Mouse (Mus musculus) MEL (cell line): ENCODE results near the gene Hes3. TPM values are rescaled to one million over a fixed set of nuclear protein-coding genes. Genes with fewer than 3 reads are reported as not detected.
A peak's percentile ranks its signal among the peaks of the same experiment; 100 is the strongest.

Experiments used
- DNase-seq: peaks from one replicate; pipeline ENCODE4 v3.0.0; 2011; ENCODE audit warnings: low read depth, low spot score
- H3K27ac ChIP-seq: 2 replicates; pipeline ENCODE4 v1.5.1; 2012; ENCODE audit warnings: low read depth, mild to moderate bottlenecking, control low read depth, low read length, moderate library complexity; ENCODE audit not compliant: control insufficient read depth
- H3K27me3 ChIP-seq, 2 experiments: fragments of 150-350 bp in 1 of 2; sonication (generic) in 1 of 2; 2 replicates each; pipeline ENCODE4 v1.6.1; 2012; ENCODE audit warnings: low read length in 2 of 2, mild to moderate bottlenecking in 2 of 2, improper control_type of control experiment in 1 of 2, moderate library complexity in 1 of 2; ENCODE audit not compliant: insufficient read depth in 2 of 2, control insufficient read depth in 1 of 2
- H3K36me3 ChIP-seq, 2 experiments: 2 replicates each; pipeline ENCODE4 v1.6.1; 2012 to 2014; ENCODE audit warnings: low read length in 2 of 2, improper control_type of control experiment in 1 of 2, inconsistent platforms in 1 of 2, mild to moderate bottlenecking in 1 of 2; ENCODE audit not compliant: insufficient read depth in 2 of 2, control insufficient read depth in 1 of 2
- H3K4me1 ChIP-seq, 2 experiments: fragments of 150-350 bp in 1 of 2; sonication (generic) in 1 of 2; 2 replicates each; pipeline ENCODE4 v1.6.1; 2012; ENCODE audit warnings: low read length in 2 of 2, improper control_type of control experiment in 1 of 2, mild to moderate bottlenecking in 1 of 2; ENCODE audit not compliant: insufficient read depth in 2 of 2, control insufficient read depth in 1 of 2
- H3K4me3 ChIP-seq, 2 experiments: fragments of 150-350 bp in 1 of 2; sonication (generic) in 1 of 2; 2 replicates each; pipeline ENCODE4 v1.5.1; 2012; ENCODE audit warnings: low read depth in 2 of 2, low read length in 2 of 2, mild to moderate bottlenecking in 2 of 2, moderate library complexity in 2 of 2, control low read depth in 1 of 2, improper control_type of control experiment in 1 of 2; ENCODE audit not compliant: control insufficient read depth in 1 of 2, insufficient read depth in 1 of 2
- H3K79me2 ChIP-seq: 2 replicates; pipeline ENCODE4 v1.6.1; 2012; ENCODE audit warnings: mild to moderate bottlenecking, low read length, moderate library complexity; ENCODE audit not compliant: control insufficient read depth, poor library complexity, insufficient read depth
- H3K9ac ChIP-seq: 2 replicates; pipeline ENCODE4 v1.6.1; 2012; ENCODE audit warnings: low read depth, mild to moderate bottlenecking, control low read depth, low read length, moderate library complexity; ENCODE audit not compliant: control insufficient read depth, poor library complexity, severe bottlenecking
- H3K9me3 ChIP-seq: fragments of 150-350 bp; sonication (generic); replicated peaks from 2 replicates; pipeline ENCODE4 v1.6.1; 2012; ENCODE audit warnings: mild to moderate bottlenecking, low read length, improper control_type of control experiment, moderate library complexity; ENCODE audit not compliant: insufficient read depth
- CTCF ChIP-seq, 3 experiments: IDR thresholded peaks in 2 of 3; conservative IDR thresholded peaks in 1 of 3; 2 replicates each; pipeline ENCODE4 v1.5.1; 2011 to 2012; ENCODE audit warnings: low read length in 3 of 3, low read depth in 2 of 3, mild to moderate bottlenecking in 2 of 3, improper control_type of control experiment in 1 of 3, inconsistent platforms in 1 of 3, mixed read lengths in 1 of 3, moderate library complexity in 1 of 3; ENCODE audit not compliant: control insufficient read depth in 1 of 3, insufficient read depth in 1 of 3, poor library complexity in 1 of 3, severe bottlenecking in 1 of 3
- JUND ChIP-seq: IDR thresholded peaks from 2 replicates; pipeline ENCODE4 v1.6.1; 2011; ENCODE audit warnings: low read depth, mild to moderate bottlenecking, improper control_type of control experiment, low read length
- MAFK ChIP-seq: IDR thresholded peaks from 2 replicates; pipeline ENCODE4 v1.6.1; 2011; ENCODE audit warnings: low read depth, mild to moderate bottlenecking, low read length, improper control_type of control experiment, borderline replicate concordance
- MAZ ChIP-seq: IDR thresholded peaks from 2 replicates; pipeline ENCODE4 v1.6.1; 2012; ENCODE audit warnings: low read depth, mild to moderate bottlenecking, inconsistent platforms, low read length, improper control_type of control experiment
- MEF2A ChIP-seq: IDR thresholded peaks from 2 replicates; pipeline ENCODE4 v1.6.1; 2014; ENCODE audit warnings: low read depth, mild to moderate bottlenecking, inconsistent platforms, low read length, improper control_type of control experiment; ENCODE audit not compliant: poor library complexity, insufficient replicate concordance, severe bottlenecking; ENCODE audit errors: extremely low read depth
- MXI1 ChIP-seq: IDR thresholded peaks from 2 replicates; pipeline ENCODE4 v1.6.1; 2011; ENCODE audit warnings: mild to moderate bottlenecking, low read depth, low read length, improper control_type of control experiment
- MYB ChIP-seq: IDR thresholded peaks from 2 replicates; pipeline ENCODE4 v1.6.1; 2011; ENCODE audit warnings: mild to moderate bottlenecking, low read depth, low read length, improper control_type of control experiment
- MYC ChIP-seq: IDR thresholded peaks from 2 replicates; pipeline ENCODE4 v1.6.1; 2011; ENCODE audit warnings: low read depth, mild to moderate bottlenecking, low read length, improper control_type of control experiment, moderate library complexity
- POLR2A ChIP-seq, 2 experiments: IDR thresholded peaks; 2 replicates each; pipeline ENCODE4 v1.6.1; 2011 to 2012; ENCODE audit warnings: low read length in 2 of 2, mild to moderate bottlenecking in 2 of 2, control low read depth in 1 of 2, improper control_type of control experiment in 1 of 2, low read depth in 1 of 2, moderate library complexity in 1 of 2; ENCODE audit not compliant: control insufficient read depth in 1 of 2, insufficient read depth in 1 of 2, poor library complexity in 1 of 2
- POLR2AphosphoS2 ChIP-seq: IDR thresholded peaks from 2 replicates; pipeline ENCODE4 v1.6.1; 2011; ENCODE audit warnings: low read length, improper control_type of control experiment
- RAD21 ChIP-seq: IDR thresholded peaks from 2 replicates; pipeline ENCODE4 v1.6.1; 2011; ENCODE audit warnings: mild to moderate bottlenecking, low read depth, low read length, improper control_type of control experiment
- RCOR1 ChIP-seq: IDR thresholded peaks from 2 replicates; pipeline ENCODE4 v1.6.1; 2012; ENCODE audit warnings: low read depth, mild to moderate bottlenecking, inconsistent platforms, low read length, improper control_type of control experiment
- SMC3 ChIP-seq: IDR thresholded peaks from 2 replicates; pipeline ENCODE4 v1.6.1; 2011; ENCODE audit warnings: low read depth, low read length, improper control_type of control experiment
- TAL1 ChIP-seq: IDR thresholded peaks from 2 replicates; pipeline ENCODE4 v1.6.1; 2012; ENCODE audit warnings: mild to moderate bottlenecking, inconsistent platforms, low read length, moderate library complexity, mixed read lengths
- TBP ChIP-seq: IDR thresholded peaks from 2 replicates; pipeline ENCODE4 v1.8.0; 2011; ENCODE audit warnings: low read depth, low read length, improper control_type of control experiment
- TCF12 ChIP-seq: IDR thresholded peaks from 2 replicates; pipeline ENCODE4 v1.6.1; 2014; ENCODE audit warnings: low read depth, mild to moderate bottlenecking, inconsistent platforms, low read length, improper control_type of control experiment, moderate library complexity
- ZNF384 ChIP-seq: IDR thresholded peaks from 2 replicates; pipeline ENCODE4 v1.6.1; 2012; ENCODE audit warnings: low read depth, mild to moderate bottlenecking, inconsistent platforms, low read length, improper control_type of control experiment
- polyA plus RNA-seq, 2 experiments: library from polyadenylated mRNA; stranded (reverse) in 1 of 2; unstranded in 1 of 2; fragments of >175 nt in 1 of 2; fragments of >200 nt in 1 of 2; gene quantifications; 2 replicates each; pipeline versions ENCODE4 v1.2.1 to v1.2.4; 2012; ENCODE audit warnings: low replicate concordance in 2 of 2, low read depth in 1 of 2; ENCODE audit not compliant: insufficient read length in 2 of 2, insufficient read depth in 1 of 2, missing spikeins in 1 of 2
- total RNA-seq: library from RNA; depleted of rRNA; stranded (reverse); fragments of 300-350 nt; gene quantifications from 2 replicates; pipeline ENCODE4 v1.2.3, GENCODE M21; 2012

Gene Hes3
- total and polyA plus RNA-seq, 3 experiments = 0.04 TPM; not detected in 2

DNA sequence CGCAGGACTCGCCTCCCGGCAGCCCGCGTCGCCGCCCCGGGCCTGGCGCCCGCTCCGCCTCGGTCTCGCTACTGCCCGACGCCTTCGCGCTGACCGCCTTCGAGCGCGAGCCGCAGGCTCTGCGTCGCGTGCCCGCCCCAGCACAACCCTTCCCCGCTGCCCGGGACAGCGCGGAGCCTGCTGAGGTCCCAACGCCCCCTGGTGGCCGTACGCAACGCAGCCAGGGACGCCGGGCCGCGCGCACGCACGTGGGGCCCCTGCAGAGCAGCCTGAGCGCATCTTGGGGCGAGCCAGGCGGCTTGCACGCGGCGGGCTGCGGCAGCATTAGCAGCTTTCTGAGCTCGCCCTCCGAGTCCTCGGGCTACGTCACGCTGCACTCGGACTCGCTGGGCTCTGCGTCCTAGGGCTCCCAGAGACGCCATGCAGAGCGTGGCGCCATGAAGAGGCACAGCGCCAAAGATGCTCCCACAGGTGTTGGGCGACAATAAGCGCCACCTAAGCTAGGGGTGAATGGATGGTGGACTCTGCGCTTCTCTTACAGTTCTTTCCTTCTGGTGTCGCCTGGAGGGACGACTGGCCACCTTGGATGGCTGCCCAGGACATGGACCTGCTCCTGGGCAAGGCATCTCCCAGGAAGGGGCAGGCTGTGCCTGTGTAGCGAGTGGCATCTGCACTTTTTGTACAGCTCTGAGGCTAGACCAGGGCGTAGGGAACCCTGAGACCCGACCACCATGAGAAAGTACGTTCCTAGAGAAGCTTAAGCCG is 8.1 kb downstream of the Hes3 start:
- H3K4me1 ChIP-seq = no peaks in the 10 kb centered on the region
- no peaks in the 10 kb centered on the region for H3K9me3 ChIP-seq
- no peaks in the 10 kb centered on the region for H3K36me3 ChIP-seq
- DNase-seq = no peak
- no peak overlapping the region for H3K27ac ChIP-seq
- H3K9ac ChIP-seq = no peak overlapping the region
- TF ChIP-seq ZNF384 (no peak), SMC3 (0 out of 2 replicates have a peak, but pooled peaks have one; percentile 13), CTCF (IDR thresholded peaks at IDR 0.05 in 2 of 3, conservative IDR thresholded peaks at IDR 0.05 in 1 of 3; ENCODE audit: control insufficient read depth in 1 of 3, insufficient read depth in 1 of 3, low read depth in 2 of 3, low read length in 3 of 3, poor library complexity in 1 of 3, severe bottlenecking in 1 of 3) (peak in 2 of 3 experiments; percentile 28 to 56; a peak in 4 of 6 replicates)
- no peak overlapping the region for H3K4me3 ChIP-seq
- no peaks in the 10 kb centered on the region for H3K79me2 ChIP-seq
- H3K27me3 ChIP-seq = no peaks in the 10 kb centered on the region

DNA sequence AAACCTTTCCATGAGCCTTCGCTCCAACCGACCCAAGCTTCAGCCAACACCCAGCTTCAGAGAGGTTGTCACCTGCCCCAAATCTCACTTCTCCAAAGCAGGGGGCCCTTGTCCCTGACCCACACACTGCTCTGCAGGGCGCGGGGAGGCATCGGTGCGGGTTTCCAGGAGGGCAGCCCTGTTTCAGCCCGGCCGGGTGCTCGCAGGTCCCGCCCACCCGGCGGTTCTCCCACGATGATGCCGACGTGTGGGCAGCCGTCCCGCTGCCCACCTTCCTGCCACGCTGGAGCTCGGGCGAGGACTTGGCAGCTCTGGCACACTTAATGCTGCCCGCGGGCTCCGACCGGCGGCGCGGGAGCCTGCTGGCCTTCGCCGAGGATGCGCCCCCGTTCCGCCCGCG is 8.7 kb downstream of the Hes3 start:
- TF ChIP-seq POLR2A (IDR thresholded peaks at IDR 0.05; ENCODE audit: control insufficient read depth in 1 of 2, insufficient read depth in 1 of 2, low read depth in 1 of 2, low read length in 2 of 2, poor library complexity in 1 of 2) (no peak), MEF2A (no peak), TAL1 (no peak), ZNF384 (no peak), MYC (no peak), POLR2AphosphoS2 (no peak), JUND (no peak), MAZ (no peak), TCF12 (no peak), MAFK (no peak), TBP (no peak), MXI1 (no peak), RCOR1 (no peak), RAD21 (no peak), MYB (no peak)
- no peak overlapping the region for H3K9ac ChIP-seq
- DNase-seq = no peak
- no peak overlapping the region for H3K4me3 ChIP-seq
- no peaks in the 10 kb centered on the region for H3K36me3 ChIP-seq
- no peaks in the 10 kb centered on the region for H3K79me2 ChIP-seq
- H3K27ac ChIP-seq = no peak overlapping the region
- no peaks in the 10 kb centered on the region for H3K9me3 ChIP-seq
- no peaks in the 10 kb centered on the region for H3K27me3 ChIP-seq
- no peaks in the 10 kb centered on the region for H3K4me1 ChIP-seq
